Mouse (Mus musculus): ENCODE measurements at regions not wholly inside any gene's neighbourhood (a gene's known extent, or its start where the extent isn't known, plus 50 kb on each side); places are given as distances from the start of the nearest gene placed in this dataset.

DNA sequence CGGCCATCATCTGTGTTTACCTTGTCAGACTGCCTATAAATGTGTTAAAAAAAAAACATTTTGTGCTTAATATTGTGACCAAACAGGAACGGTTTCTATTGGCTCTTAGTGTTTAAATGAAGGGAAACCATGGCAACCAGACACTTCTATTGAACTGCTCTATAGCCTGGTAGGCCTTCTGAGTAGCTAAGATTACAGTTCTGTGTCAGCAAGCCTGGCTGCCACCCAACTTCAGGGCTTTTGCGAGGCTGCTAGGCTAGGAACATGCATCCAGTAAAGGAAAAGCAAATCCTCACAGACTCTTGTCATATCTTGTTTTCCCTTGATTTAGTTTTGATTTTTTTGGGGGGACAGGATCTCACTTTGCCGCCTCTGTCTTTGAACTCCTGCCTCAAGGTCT lies 61.3 kb upstream of the Map1b start:
- DNase-seq (ENCODE audit: low read depth): no peak

DNA sequence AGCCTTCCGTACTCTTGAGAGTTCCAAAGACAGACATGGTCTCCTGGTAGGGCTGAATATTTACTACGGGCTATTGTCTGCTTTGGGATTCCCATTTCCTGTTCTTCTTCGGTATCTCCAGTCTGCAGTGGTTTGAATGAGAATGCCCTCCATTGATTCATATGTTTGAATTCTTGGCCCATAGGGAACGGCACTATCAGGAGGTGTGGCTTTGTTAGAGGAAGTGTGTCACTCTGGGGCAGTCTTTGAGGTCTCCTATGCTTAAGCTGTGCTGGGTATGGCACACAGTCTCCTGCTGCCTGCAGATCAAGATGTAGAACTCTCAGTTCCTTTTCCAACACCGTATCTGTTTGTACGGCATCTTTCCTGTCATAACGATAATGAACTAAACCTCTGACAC lies 56.7 kb upstream of the Map1b start:
- no peak for DNase-seq (ENCODE audit: low read depth)

DNA sequence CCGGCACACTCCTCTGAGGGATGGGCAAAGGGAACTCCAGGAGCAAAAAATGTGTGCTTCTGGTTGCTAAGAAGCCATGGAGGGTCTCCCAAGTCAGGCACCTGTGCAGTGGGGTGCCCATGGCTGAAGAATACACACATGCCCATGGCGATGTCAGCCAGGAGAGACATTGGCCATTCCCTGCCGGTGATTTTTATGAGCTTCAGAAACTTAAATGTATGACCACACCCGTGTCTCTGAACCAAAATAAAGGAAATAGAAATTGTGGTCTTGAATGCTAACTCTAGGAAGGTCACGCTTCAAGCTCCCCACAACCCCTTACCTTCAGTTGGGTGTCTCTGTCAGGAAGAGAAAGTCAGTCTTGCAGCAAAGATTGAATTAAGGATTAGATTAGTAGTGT lies 56.0 kb upstream of the Map1b start:
- no peak for DNase-seq (ENCODE audit: low read depth)
